Mouse (Mus musculus) C2C12 (cell line): ENCODE measurements around the gene Lmtk2.

ENCODE experiments used
- CEBPB ChIP-seq: IDR thresholded peaks from one replicate; pipeline ENCODE4 v1.6.1; 2011; ENCODE audit warnings: low read depth, mild to moderate bottlenecking, control low read depth, moderate library complexity
- CTCF ChIP-seq: IDR thresholded peaks from one replicate; pipeline ENCODE4 v1.5.1; 2011; ENCODE audit not compliant: control insufficient read depth, insufficient read depth, insufficient read length
- MAX ChIP-seq: IDR thresholded peaks from one replicate; pipeline ENCODE4 v1.6.1; 2011; ENCODE audit warnings: mild to moderate bottlenecking, control low read depth
- MYOD1 ChIP-seq: IDR thresholded peaks from one replicate; pipeline ENCODE4 v1.6.1; 2011; ENCODE audit warnings: low read depth; ENCODE audit not compliant: control insufficient read depth, insufficient read length
- MYOG ChIP-seq: IDR thresholded peaks from one replicate; pipeline ENCODE4 v1.6.1; 2011; ENCODE audit not compliant: control insufficient read depth, insufficient read length; ENCODE audit errors: extremely low read depth
- USF1 ChIP-seq: IDR thresholded peaks from one replicate; pipeline ENCODE4 v1.6.1; 2011; ENCODE audit warnings: low read depth, mild to moderate bottlenecking, control low read depth, moderate library complexity

- TF ChIP-seq MAX (no peak), CTCF (no peak), MYOD1 (no peak), USF1 (no peak), MYOG (no peak), CEBPB (no peak)
Measured at GRCm38 (mm10) chr5:144165756-144166155, 65.5 kb downstream of the Lmtk2 start.
